Mouse (Mus musculus) midbrain, embryonic 12.5 days (tissue): ENCODE results near the gene Bace2. TPM values are rescaled to one million over a fixed set of nuclear protein-coding genes. Genes with fewer than 3 reads are reported as not detected.

Experiments
- ATAC-seq: fragments of 200-750 bp; cut with Nextera tagmentation; 2 replicates; pipeline ENCODE4 v1.8.0; 2017; ENCODE audit warnings: low read depth, moderate TSS enrichment, moderate library complexity; ENCODE audit not compliant: low FRiP score
- H3K27ac ChIP-seq: fragments of 300-500 bp; sonication (generic); replicated peaks from 2 replicates; pipeline ENCODE4 v1.5.1; 2016; ENCODE audit warnings: mild to moderate bottlenecking
- H3K27me3 ChIP-seq: fragments of 300-500 bp; sonication (generic); 2 replicates; pipeline ENCODE4 v1.6.1; 2016; ENCODE audit warnings: mild to moderate bottlenecking
- H3K36me3 ChIP-seq: fragments of 300-500 bp; sonication (generic); 2 replicates; pipeline ENCODE4 v1.6.1; 2016
- H3K4me1 ChIP-seq: fragments of 300-500 bp; sonication (generic); 2 replicates; pipeline ENCODE4 v1.6.1; 2016
- H3K4me2 ChIP-seq: fragments of 300-500 bp; sonication (generic); replicated peaks from 2 replicates; pipeline ENCODE4 v1.6.1; 2016; ENCODE audit warnings: mild to moderate bottlenecking, moderate library complexity
- H3K4me3 ChIP-seq: fragments of 300-500 bp; sonication (generic); 2 replicates; pipeline ENCODE4 v1.5.1; 2016; ENCODE audit warnings: mild to moderate bottlenecking
- H3K9ac ChIP-seq: fragments of 300-500 bp; sonication (generic); replicated peaks from 2 replicates; pipeline ENCODE4 v1.6.1; 2016; ENCODE audit warnings: mild to moderate bottlenecking, moderate library complexity
- H3K9me3 ChIP-seq: fragments of 300-500 bp; sonication (generic); 2 replicates; pipeline ENCODE4 v1.6.1; 2016; ENCODE audit warnings: mild to moderate bottlenecking
- WGBS: fragments of 180-500 bp; shearing (Covaris S2); methylation state at CpG from one replicate; pipeline ENCODE4 v1.1.7; 2016; 5-methylcytosine and 5-hydroxymethylcytosine counted together
- polyA plus RNA-seq: library from polyadenylated mRNA; unstranded; fragments of >200 nt; fragmentation: Nextera tagmentation; extraction: Ambion mirVana; gene quantifications from 2 replicates; pipeline ENCODE4 v1.2.1, GENCODE M21; 2016

Bace2 gene
- polyA plus RNA-seq, 1 experiment from 2014 or later, result 3.0 TPM

- Histone ChIP-seq H3K36me3 (no peaks in the 10 kb centered on the region), H3K9me3 (no peaks in the 10 kb centered on the region), H3K4me2 (no peak overlapping the region), H3K4me3 (no peak overlapping the region), H3K9ac (no peak overlapping the region), H3K4me1 (no peaks in the 10 kb centered on the region), H3K27ac (no peak overlapping the region), H3K27me3 (no peaks in the 10 kb centered on the region)
- ATAC-seq, result no peak
- WGBS, result 55% methylated on average over 14 of the region's 14 CpGs
Observed at GRCm38 (mm10) chr16:97443670-97444263, 87.2 kb downstream of the Bace2 start.

GRCm38 (mm10) chr16:97447386-97447785 is 90.8 kb downstream of the Bace2 start:
- H3K9me3 ChIP-seq, result no peaks in the 10 kb centered on the region
- ATAC-seq, result no peak
- H3K4me1 ChIP-seq, result no peaks in the 10 kb centered on the region
- H3K9ac ChIP-seq, result no peak overlapping the region
- H3K27ac ChIP-seq, result no peak overlapping the region
- no peak overlapping the region for H3K4me3 ChIP-seq
- no peaks in the 10 kb centered on the region for H3K27me3 ChIP-seq
- H3K4me2 ChIP-seq, result no peak overlapping the region
- H3K36me3 ChIP-seq, result no peaks in the 10 kb centered on the region

- ATAC-seq, result no peak
Observed at GRCm38 (mm10) chr16:97459831-97460230, 103.3 kb downstream of the Bace2 start.

GRCm38 (mm10) chr16:97461271-97461670 is 104.7 kb downstream of the Bace2 start:
- Histone ChIP-seq H3K9ac (no peak overlapping the region), H3K4me3 (no peak overlapping the region), H3K36me3 (no peaks in the 10 kb centered on the region), H3K4me2 (no peak overlapping the region), H3K27me3 (no peaks in the 10 kb centered on the region), H3K27ac (no peak overlapping the region), H3K9me3 (no peaks in the 10 kb centered on the region), H3K4me1 (peaks cover 5% of the 10 kb centered on the region; the same call in 1 of the 2 replicates)
- ATAC-seq, result no peak
- WGBS, result 85% methylated on average over 2 of the region's 2 CpGs

More at GRCm38 (mm10) chr16:97459831-97460230, 103.3 kb downstream of the Bace2 start:
- no peaks in the 10 kb centered on the region for H3K36me3 ChIP-seq
- H3K27me3 ChIP-seq, result no peaks in the 10 kb centered on the region
- no peak overlapping the region for H3K4me3 ChIP-seq
- H3K9ac ChIP-seq, result no peak overlapping the region
- no peak overlapping the region for H3K4me2 ChIP-seq
- WGBS, result 89% methylated on average over 1 of the region's 1 CpGs
- peaks cover 5% of the 10 kb centered on the region; the same call in 1 of the 2 replicates for H3K4me1 ChIP-seq
- H3K27ac ChIP-seq, result no peak overlapping the region
- no peaks in the 10 kb centered on the region for H3K9me3 ChIP-seq

GRCm38 (mm10) chr16:97462481-97463181 is 106.1 kb downstream of the Bace2 start, which contains the start of gene Mx1:
Mx1 (minus strand) TSS chr16:97462907.
- Histone ChIP-seq H3K4me3 (no peak within 1 kb of the TSS), H3K9me3 (no peaks in the 10 kb centered on the region), H3K9ac (no peak within 1 kb of the TSS), H3K27ac (no peak within 1 kb of the TSS), H3K4me2 (no peak within 1 kb of the TSS), H3K4me1 (peaks cover 5% of the 10 kb centered on the region; the same call in 1 of the 2 replicates), H3K36me3 (no peaks in the 10 kb centered on the region), H3K27me3 (no peaks in the 10 kb centered on the region)
- 30% methylated on average over 4 of the region's 4 CpGs for WGBS
- peak; percentile 58 for ATAC-seq

GRCm38 (mm10) chr16:97466182-97466957 is 109.8 kb downstream of the Bace2 start:
- Histone ChIP-seq H3K27ac (no peak overlapping the region), H3K4me1 (peaks cover 5% of the 10 kb centered on the region; the same call in 1 of the 2 replicates), H3K9me3 (no peaks in the 10 kb centered on the region)

GRCm38 (mm10) chr16:97467472-97467871 is 110.9 kb downstream of the Bace2 start:
- WGBS, result 80% methylated on average over 3 of the region's 3 CpGs
- no peaks in the 10 kb centered on the region for H3K36me3 ChIP-seq
- no peak overlapping the region for H3K4me2 ChIP-seq

More at GRCm38 (mm10) chr16:97466182-97466957, 109.8 kb downstream of the Bace2 start:
- 54% methylated on average over 4 of the region's 4 CpGs for WGBS
- no peaks in the 10 kb centered on the region for H3K27me3 ChIP-seq
- no peak for ATAC-seq
- no peak overlapping the region for H3K4me2 ChIP-seq
- H3K4me3 ChIP-seq, result no peak overlapping the region
- no peak overlapping the region for H3K9ac ChIP-seq
- H3K36me3 ChIP-seq, result no peaks in the 10 kb centered on the region

GRCm38 (mm10) chr16:97467993-97468791 is 111.7 kb downstream of the Bace2 start:
- ATAC-seq, result no peak
- WGBS, result 79% methylated on average over 4 of the region's 4 CpGs
- Histone ChIP-seq H3K36me3 (no peaks in the 10 kb centered on the region), H3K4me2 (no peak overlapping the region), H3K4me1 (no peaks in the 10 kb centered on the region), H3K4me3 (no peak overlapping the region), H3K9me3 (no peaks in the 10 kb centered on the region), H3K27me3 (no peaks in the 10 kb centered on the region), H3K9ac (no peak overlapping the region), H3K27ac (no peak overlapping the region)

More at GRCm38 (mm10) chr16:97467472-97467871, 110.9 kb downstream of the Bace2 start:
- Histone ChIP-seq H3K4me3 (no peak overlapping the region), H3K4me1 (peaks cover 5% of the 10 kb centered on the region; the same call in 1 of the 2 replicates), H3K27me3 (no peaks in the 10 kb centered on the region), H3K9ac (no peak overlapping the region), H3K9me3 (no peaks in the 10 kb centered on the region), H3K27ac (no peak overlapping the region)
- no peak for ATAC-seq

GRCm38 (mm10) chr16:97474671-97475070 is 118.1 kb downstream of the Bace2 start:
- Histone ChIP-seq H3K36me3 (no peaks in the 10 kb centered on the region), H3K4me3 (no peak overlapping the region), H3K27ac (no peak overlapping the region), H3K4me1 (no peaks in the 10 kb centered on the region), H3K4me2 (no peak overlapping the region), H3K9me3 (no peaks in the 10 kb centered on the region), H3K9ac (no peak overlapping the region), H3K27me3 (no peaks in the 10 kb centered on the region)
- 76% methylated on average over 2 of the region's 2 CpGs for WGBS
- ATAC-seq, result no peak

GRCm38 (mm10) chr16:97475581-97475980 is 119.0 kb downstream of the Bace2 start:
- Histone ChIP-seq H3K4me1 (no peaks in the 10 kb centered on the region), H3K9me3 (no peaks in the 10 kb centered on the region), H3K4me3 (no peak overlapping the region), H3K9ac (no peak overlapping the region), H3K27ac (no peak overlapping the region), H3K36me3 (no peaks in the 10 kb centered on the region), H3K27me3 (no peaks in the 10 kb centered on the region), H3K4me2 (no peak overlapping the region)
- WGBS, result 94% methylated on average over 3 of the region's 3 CpGs
- no peak for ATAC-seq

- Histone ChIP-seq H3K4me1 (no peaks in the 10 kb centered on the region), H3K27me3 (no peaks in the 10 kb centered on the region), H3K27ac (no peak overlapping the region), H3K9ac (no peak overlapping the region), H3K4me2 (no peak overlapping the region), H3K36me3 (no peaks in the 10 kb centered on the region), H3K4me3 (no peak overlapping the region), H3K9me3 (no peaks in the 10 kb centered on the region)
- no peak for ATAC-seq
- WGBS, result 94% methylated on average over 1 of the region's 1 CpGs
Observed at GRCm38 (mm10) chr16:97476524-97476923, 120.0 kb downstream of the Bace2 start.
